Mouse (Mus musculus) forebrain, embryonic 12.5 days (tissue): ENCODE results near the gene Fgfr2. TPM values are rescaled to one million over a fixed set of nuclear protein-coding genes. Genes with fewer than 3 reads are reported as not detected.
"Not testable (repeated sequence)": the region's sequence is repeated elsewhere in the genome, so short reads cannot be mapped to it uniquely, and the experiment has no call there.

Source experiments
- ATAC-seq: fragments of 200-750 bp; cut with Nextera tagmentation; 2 replicates; pipeline ENCODE4 v1.8.0; 2017; ENCODE audit warnings: moderate TSS enrichment; ENCODE audit not compliant: low FRiP score
- H3K27ac ChIP-seq: fragments of 300-500 bp; sonication (generic); 2 replicates; pipeline ENCODE4 v1.5.1; 2016; ENCODE audit warnings: mild to moderate bottlenecking
- H3K27me3 ChIP-seq: fragments of 300-500 bp; sonication (generic); 2 replicates; pipeline ENCODE4 v1.6.1; 2016; ENCODE audit warnings: mild to moderate bottlenecking
- H3K36me3 ChIP-seq: fragments of 300-500 bp; sonication (generic); replicated peaks from 2 replicates; pipeline ENCODE4 v1.6.1; 2016; ENCODE audit warnings: mild to moderate bottlenecking
- H3K4me1 ChIP-seq: fragments of 300-500 bp; sonication (generic); 2 replicates; pipeline ENCODE4 v1.6.1; 2016
- H3K4me2 ChIP-seq: fragments of 300-500 bp; sonication (generic); 2 replicates; pipeline ENCODE4 v1.6.1; 2016; ENCODE audit warnings: mild to moderate bottlenecking, moderate library complexity
- H3K4me3 ChIP-seq: fragments of 300-500 bp; sonication (generic); replicated peaks from 2 replicates; pipeline ENCODE4 v1.5.1; 2016; ENCODE audit warnings: mild to moderate bottlenecking
- H3K9ac ChIP-seq: fragments of 300-500 bp; sonication (generic); 2 replicates; pipeline ENCODE4 v1.6.1; 2016; ENCODE audit warnings: mild to moderate bottlenecking
- H3K9me3 ChIP-seq: fragments of 300-500 bp; sonication (generic); 2 replicates; pipeline ENCODE4 v1.6.1; 2016
- WGBS: fragments of 180-500 bp; shearing (Covaris S2); methylation state at CpG from one replicate; pipeline ENCODE4 v1.1.7; 2016; 5-methylcytosine and 5-hydroxymethylcytosine counted together
- polyA plus RNA-seq: library from polyadenylated mRNA; unstranded; fragments of >200 nt; fragmentation: Nextera tagmentation; extraction: Ambion mirVana; gene quantifications from 2 replicates; pipeline ENCODE4 v1.2.1, GENCODE M21; 2016

Gene Fgfr2
- polyA plus RNA-seq, 1 experiment from 2014 or later, result 89.6 TPM

DNA sequence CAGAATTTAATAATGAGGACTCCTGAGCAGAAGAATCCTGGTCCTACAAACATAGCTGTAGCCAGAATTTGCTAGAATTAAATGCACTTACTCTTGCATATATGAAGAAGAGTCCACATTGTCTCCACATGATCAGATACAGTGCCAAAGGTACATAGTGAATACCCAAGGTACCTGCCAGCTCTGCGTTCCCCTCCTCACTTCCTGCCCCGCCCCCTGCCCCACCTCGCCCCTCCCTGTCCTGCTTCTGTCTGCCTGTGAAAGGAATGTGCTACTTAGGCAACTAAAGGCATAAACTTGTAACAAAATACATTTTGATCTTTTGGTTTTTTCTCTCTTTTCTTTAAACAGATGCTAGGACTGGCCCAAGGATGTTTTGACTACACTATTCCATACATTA lies 1686.1 kb downstream of the Fgfr2 start:
- Histone ChIP-seq H3K9ac (no peak overlapping the region), H3K36me3 (peaks cover 4% of the 10 kb centered on the region; the same call in 1 of the 2 replicates), H3K9me3 (no peaks in the 10 kb centered on the region), H3K27ac (no peak overlapping the region), H3K4me1 (no peaks in the 10 kb centered on the region), H3K4me3 (no peak overlapping the region), H3K27me3 (no peaks in the 10 kb centered on the region), H3K4me2 (no peak overlapping the region)
- no peak for ATAC-seq
- WGBS, result 65% methylated on average over 3 of the region's 3 CpGs

DNA sequence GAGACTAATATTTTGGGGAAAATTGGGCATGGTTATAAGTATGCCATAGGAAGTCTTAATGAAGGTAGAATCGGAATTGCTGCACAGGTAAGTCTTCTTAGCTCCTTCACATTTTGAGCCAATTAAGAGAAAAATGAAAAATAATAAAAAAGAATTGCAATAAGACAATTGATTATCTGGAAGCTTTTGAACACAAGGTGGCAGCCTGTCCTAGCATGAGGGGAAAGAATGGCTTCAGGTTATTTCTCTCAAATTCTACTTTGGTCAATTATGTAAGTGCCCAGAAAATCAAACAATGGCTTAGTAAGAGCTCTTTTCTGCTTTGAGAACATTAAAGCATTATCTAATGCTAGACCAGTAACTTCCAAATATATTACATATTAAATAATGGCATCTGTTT lies 1688.9 kb downstream of the Fgfr2 start:
- H3K9me3 ChIP-seq, result no peaks in the 10 kb centered on the region
- peaks cover 11% of the 10 kb centered on the region; the same call in 1 of the 2 replicates for H3K36me3 ChIP-seq
- H3K9ac ChIP-seq, result no peak overlapping the region
- H3K4me2 ChIP-seq, result no peak overlapping the region
- no peak overlapping the region for H3K27ac ChIP-seq
- H3K4me3 ChIP-seq, result no peak overlapping the region
- no peak for ATAC-seq
- 73% methylated on average over 1 of the region's 1 CpGs for WGBS
- no peaks in the 10 kb centered on the region for H3K27me3 ChIP-seq
- H3K4me1 ChIP-seq, result no peaks in the 10 kb centered on the region

DNA sequence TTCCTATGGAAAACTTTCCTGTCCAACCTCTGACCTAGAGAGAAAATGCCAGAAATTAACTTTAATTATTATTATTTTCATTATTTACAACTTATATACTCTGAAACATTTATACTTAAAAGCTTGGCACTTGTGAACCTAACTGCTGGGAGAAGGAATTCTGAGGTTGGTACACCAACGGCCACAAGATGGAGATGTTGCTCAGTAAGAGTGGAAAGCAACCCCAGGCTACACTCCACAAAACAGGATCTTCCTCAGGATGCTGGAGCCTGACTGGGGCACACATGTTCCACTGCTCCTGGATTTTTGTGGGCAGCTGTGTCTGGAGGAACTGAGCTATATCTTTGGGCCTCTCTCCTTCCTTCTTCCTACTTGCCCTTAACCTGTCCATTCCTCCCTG lies 1690.9 kb downstream of the Fgfr2 start:
- Histone ChIP-seq H3K36me3 (peaks cover 11% of the 10 kb centered on the region), H3K9ac (no peak overlapping the region), H3K4me2 (no peak overlapping the region), H3K4me1 (no peaks in the 10 kb centered on the region), H3K27me3 (no peaks in the 10 kb centered on the region), H3K27ac (no peak overlapping the region), H3K4me3 (no peak overlapping the region), H3K9me3 (no peaks in the 10 kb centered on the region)
- WGBS, result 7% methylated on average over 1 of the region's 1 CpGs
- no peak for ATAC-seq

DNA sequence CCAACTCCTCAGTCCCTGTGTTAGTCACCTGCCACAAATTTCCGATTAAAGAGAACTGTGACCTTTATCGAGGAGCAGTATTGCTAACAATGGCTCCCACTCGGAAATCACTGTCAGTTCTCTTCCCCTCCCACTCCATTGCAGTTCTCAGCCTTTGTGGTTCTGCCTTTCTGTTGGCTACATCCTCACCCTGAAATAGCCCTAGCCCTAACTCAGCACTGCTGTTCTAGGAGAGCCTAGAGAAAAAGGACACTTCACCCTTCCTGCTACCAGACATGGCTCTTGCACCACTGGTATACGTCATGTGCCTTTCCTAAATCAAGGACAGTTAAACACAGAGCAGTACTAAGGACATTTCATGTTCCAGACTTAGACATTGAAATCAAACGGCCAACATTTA lies 1695.8 kb downstream of the Fgfr2 start:
- H3K4me3 ChIP-seq, result no peak overlapping the region
- no peak for ATAC-seq
- no peaks in the 10 kb centered on the region for H3K4me1 ChIP-seq
- no peaks in the 10 kb centered on the region for H3K27me3 ChIP-seq
- no peak overlapping the region for H3K27ac ChIP-seq
- H3K36me3 ChIP-seq, result peaks cover 7% of the 10 kb centered on the region
- no peak overlapping the region for H3K4me2 ChIP-seq
- 87% methylated on average over 5 of the region's 5 CpGs for WGBS
- H3K9ac ChIP-seq, result no peak overlapping the region
- H3K9me3 ChIP-seq, result no peaks in the 10 kb centered on the region

DNA sequence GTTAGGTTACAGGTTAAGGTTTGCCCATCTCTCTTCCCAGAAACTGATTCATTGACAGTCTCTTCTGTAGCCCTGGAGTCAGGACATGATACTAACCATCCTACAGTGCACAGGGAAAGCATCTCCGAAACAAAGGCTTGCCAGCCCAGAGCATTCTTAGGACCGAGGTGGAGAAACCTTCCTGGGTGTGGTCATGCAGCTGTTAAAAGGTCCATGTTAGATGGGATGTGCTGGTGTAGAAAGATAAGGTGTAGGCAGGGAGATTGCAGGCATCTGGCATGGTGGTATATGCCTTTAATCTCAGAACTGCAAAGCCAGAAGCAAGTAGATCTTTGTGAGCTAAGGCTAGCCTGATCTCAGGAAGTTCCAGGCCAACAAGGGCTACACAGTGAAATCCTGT lies 1698.2 kb downstream of the Fgfr2 start:
- WGBS, result 88% methylated on average over 2 of the region's 2 CpGs
- H3K27ac ChIP-seq, result no peak overlapping the region

DNA sequence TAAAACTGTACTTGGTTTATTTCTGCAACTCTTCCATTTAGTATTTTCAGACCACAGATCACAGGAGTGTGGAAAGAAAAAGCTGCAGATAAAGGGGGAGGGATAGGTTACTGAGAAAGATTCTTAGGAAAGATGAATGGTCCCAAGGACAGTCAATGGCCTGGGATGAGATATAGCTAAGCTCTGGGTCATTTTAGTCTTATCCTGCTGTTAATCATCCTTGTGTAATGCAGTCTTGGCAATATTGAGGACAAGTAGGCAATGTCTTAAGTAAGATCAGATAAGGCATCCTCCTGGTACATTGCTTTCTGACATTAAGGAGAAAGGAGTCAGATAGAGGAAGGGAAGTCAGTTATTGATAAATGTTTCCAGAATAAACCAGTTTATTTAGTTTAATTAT lies 1705.5 kb downstream of the Fgfr2 start:
- ATAC-seq, result no peak
- Histone ChIP-seq H3K27me3 (no peaks in the 10 kb centered on the region), H3K9me3 (no peaks in the 10 kb centered on the region), H3K4me3 (no peak overlapping the region), H3K9ac (no peak overlapping the region), H3K4me1 (no peaks in the 10 kb centered on the region), H3K27ac (no peak overlapping the region), H3K4me2 (no peak overlapping the region), H3K36me3 (no peaks in the 10 kb centered on the region)

More for the DNA sequence above, 1698.2 kb downstream of the Fgfr2 start:
- Histone ChIP-seq H3K27me3 (no peaks in the 10 kb centered on the region), H3K36me3 (no peaks in the 10 kb centered on the region; the same call in none of the 2 replicates), H3K4me3 (no peak overlapping the region), H3K4me1 (no peaks in the 10 kb centered on the region), H3K9me3 (no peaks in the 10 kb centered on the region), H3K9ac (no peak overlapping the region), H3K4me2 (no peak overlapping the region)
- no peak for ATAC-seq

DNA sequence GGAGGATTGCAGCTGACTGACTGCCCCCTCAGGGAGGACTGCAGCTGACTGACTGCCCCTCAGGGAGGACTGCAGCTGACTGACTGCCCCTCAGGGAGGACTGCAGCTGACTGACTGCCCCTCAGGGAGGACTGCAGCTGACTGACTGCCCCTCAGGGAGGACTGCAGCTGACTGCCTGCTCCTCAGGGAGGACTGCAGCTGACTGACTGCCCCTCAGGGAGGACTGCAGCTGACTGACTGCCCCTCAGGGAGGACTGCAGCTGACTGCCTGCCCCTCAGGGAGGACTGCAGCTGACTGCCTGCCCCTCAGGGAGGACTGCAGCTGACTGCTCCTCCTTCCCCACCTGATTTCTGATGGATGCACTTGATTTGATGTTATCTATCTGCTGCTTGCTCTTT lies 1706.4 kb downstream of the Fgfr2 start:
- H3K9me3 ChIP-seq, H3K4me2 ChIP-seq, H3K27ac ChIP-seq, H3K36me3 ChIP-seq, ATAC-seq, H3K4me3 ChIP-seq, H3K27me3 ChIP-seq, H3K4me1 ChIP-seq, H3K9ac ChIP-seq: not testable (repeated sequence)

DNA sequence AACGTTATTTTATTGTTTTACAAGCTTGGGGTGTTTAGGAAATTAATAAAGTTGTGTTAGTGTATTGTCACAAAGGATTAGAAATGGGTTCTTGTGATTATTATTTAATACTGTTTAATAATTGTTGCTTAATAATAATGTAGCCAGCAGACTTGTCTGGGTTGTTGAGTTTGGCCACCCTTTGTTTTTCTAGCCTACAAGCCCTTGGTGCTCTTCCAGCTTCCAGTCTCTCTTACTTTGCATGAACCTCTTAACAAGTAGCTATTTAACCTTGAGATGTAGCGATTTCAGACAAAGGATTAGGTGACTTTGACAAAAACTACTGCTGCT lies 1711.2 kb downstream of the Fgfr2 start:
- no peak for ATAC-seq
- no peak overlapping the region for H3K4me3 ChIP-seq
- no peaks in the 10 kb centered on the region; the same call in 1 of the 2 replicates for H3K36me3 ChIP-seq
- H3K4me1 ChIP-seq, result peaks cover 20% of the 10 kb centered on the region
- no peak overlapping the region for H3K27ac ChIP-seq
- 83% methylated on average over 2 of the region's 2 CpGs for WGBS
- no peaks in the 10 kb centered on the region for H3K27me3 ChIP-seq
- no peaks in the 10 kb centered on the region for H3K9me3 ChIP-seq
- H3K4me2 ChIP-seq, result no peak overlapping the region
- no peak overlapping the region for H3K9ac ChIP-seq

DNA sequence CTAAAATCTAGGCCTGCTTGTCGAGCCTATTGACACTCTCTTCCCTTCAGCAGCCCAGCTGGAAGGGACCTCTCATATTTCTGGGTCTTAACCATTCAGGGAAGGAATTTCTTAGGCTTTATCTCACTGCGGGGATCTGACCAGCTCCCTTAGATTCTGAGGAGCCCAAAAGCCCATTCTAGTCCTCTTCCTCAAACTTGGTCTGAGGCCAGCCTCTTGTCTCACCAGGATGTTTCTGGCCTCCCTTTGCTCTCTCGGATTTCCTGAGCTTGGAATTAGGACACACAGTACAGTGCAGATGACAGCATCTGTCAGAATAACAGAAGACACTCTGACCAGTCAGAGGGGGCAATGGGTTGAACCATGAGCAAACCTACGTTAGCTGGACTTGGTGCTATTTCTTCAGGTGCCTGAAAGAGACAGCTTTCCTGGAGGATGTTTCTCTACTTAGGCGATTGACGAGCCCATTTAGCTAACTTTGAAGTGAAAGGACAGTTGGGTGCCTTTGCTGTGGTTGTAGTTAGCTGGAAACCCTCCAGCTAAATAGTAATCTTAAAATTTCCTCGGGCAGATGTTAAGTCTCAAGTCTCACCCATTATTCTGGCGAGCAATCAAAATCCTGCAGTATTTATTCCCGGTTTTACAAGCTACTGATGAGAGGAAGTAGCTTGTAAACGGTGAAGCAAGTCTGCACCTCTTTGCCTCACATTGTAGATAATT lies 1711.8 kb downstream of the Fgfr2 start:
- peak overlapping the region; percentile 65 for H3K4me2 ChIP-seq
- ATAC-seq, result no peak
- H3K9ac ChIP-seq, result peak overlapping the region; percentile 62
- WGBS, result 68% methylated on average over 10 of the region's 10 CpGs
- no peak overlapping the region for H3K27ac ChIP-seq
- no peaks in the 10 kb centered on the region for H3K27me3 ChIP-seq
- no peaks in the 10 kb centered on the region; the same call in 1 of the 2 replicates for H3K36me3 ChIP-seq
- no peaks in the 10 kb centered on the region for H3K9me3 ChIP-seq
- peaks cover 20% of the 10 kb centered on the region for H3K4me1 ChIP-seq
- H3K4me3 ChIP-seq, result peak overlapping the region; percentile 79

DNA sequence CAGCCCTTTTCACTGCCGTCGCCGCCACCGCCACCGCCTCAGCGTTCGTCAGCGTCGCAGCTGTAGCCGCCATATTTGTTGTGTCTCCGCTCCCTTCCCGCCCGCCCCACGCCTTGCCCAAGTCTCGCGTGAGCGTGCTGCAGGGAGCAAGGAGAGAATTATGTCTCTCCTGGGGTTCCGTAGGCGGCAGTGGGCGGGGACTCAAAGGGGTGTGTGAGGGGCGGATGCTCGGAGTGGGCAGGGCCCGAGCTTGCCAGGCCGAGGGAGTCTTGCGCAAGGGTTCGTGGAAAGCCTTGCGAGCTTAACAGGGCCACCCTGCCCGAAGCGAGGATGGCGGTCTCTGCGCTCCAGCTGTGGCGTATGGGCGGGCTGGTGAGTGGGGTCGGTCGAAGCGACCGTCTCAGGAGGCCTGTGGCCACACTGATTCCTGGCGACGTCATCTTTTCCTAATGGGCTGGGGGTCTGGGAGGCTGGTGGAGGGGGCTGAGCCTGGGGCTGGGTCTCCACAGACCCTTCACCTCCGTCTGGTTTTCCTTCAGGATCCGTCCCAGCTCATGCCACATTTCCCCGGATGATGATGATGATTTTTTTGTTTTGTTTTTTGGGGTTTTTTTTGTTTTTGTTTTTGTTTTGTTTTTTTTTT lies 1712.6 kb downstream of the Fgfr2 start, which contains the start of the genes Ikzf5 and Acadsb:
Gene Ikzf5 (minus strand): TSS at position 106 of the 643 bp plus-strand sequence.
Gene Acadsb (plus strand): TSS at position 186 of the 643 bp plus-strand sequence.
- peaks cover 20% of the 10 kb centered on the region for H3K4me1 ChIP-seq
- ATAC-seq, result peak; percentile 99
- peak within 1 kb of the TSS; percentile 79 for H3K4me3 ChIP-seq
- peak within 1 kb of the TSS; percentile 74 for H3K27ac ChIP-seq
- H3K36me3 ChIP-seq, result no peaks in the 10 kb centered on the region; the same call in 1 of the 2 replicates
- H3K9me3 ChIP-seq, result no peaks in the 10 kb centered on the region
- no peaks in the 10 kb centered on the region for H3K27me3 ChIP-seq
- H3K4me2 ChIP-seq, result peak within 1 kb of the TSS; percentile 65
- peak within 1 kb of the TSS; percentile 93 for H3K9ac ChIP-seq
- WGBS, result under 1% methylated on average over 42 of the region's 42 CpGs

DNA sequence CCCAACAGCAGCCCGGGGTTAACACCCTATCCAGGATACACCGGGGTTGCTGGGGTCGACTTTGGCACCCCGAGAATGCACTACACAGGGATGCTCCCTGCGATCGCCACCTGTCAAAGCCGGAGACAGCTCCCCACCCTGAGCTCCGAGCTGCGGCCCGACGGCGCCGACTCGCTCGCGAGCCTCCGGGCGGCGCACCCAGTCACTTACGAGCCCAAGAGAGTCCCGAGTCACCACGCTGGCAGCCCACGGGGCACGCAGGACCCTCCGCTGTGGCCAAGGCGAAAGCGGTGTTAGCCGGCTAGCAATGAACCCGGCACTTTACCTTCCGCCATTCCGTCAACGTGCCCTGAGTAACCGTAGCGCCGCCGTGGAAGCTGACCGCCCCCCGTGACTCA lies 1713.2 kb downstream of the Fgfr2 start:
- peak overlapping the region; percentile 65 for H3K4me2 ChIP-seq
- peak overlapping the region; percentile 74; the same call in 1 of the 2 replicates for H3K27ac ChIP-seq
- no peaks in the 10 kb centered on the region for H3K9me3 ChIP-seq
- peak; percentile 67 for ATAC-seq
- H3K9ac ChIP-seq, result peak overlapping the region; percentile 93
- no peaks in the 10 kb centered on the region; the same call in 1 of the 2 replicates for H3K36me3 ChIP-seq
- peaks cover 20% of the 10 kb centered on the region for H3K4me1 ChIP-seq
- no peaks in the 10 kb centered on the region for H3K27me3 ChIP-seq
- WGBS, result under 1% methylated on average over 38 of the region's 38 CpGs
- H3K4me3 ChIP-seq, result peak overlapping the region; percentile 79

DNA sequence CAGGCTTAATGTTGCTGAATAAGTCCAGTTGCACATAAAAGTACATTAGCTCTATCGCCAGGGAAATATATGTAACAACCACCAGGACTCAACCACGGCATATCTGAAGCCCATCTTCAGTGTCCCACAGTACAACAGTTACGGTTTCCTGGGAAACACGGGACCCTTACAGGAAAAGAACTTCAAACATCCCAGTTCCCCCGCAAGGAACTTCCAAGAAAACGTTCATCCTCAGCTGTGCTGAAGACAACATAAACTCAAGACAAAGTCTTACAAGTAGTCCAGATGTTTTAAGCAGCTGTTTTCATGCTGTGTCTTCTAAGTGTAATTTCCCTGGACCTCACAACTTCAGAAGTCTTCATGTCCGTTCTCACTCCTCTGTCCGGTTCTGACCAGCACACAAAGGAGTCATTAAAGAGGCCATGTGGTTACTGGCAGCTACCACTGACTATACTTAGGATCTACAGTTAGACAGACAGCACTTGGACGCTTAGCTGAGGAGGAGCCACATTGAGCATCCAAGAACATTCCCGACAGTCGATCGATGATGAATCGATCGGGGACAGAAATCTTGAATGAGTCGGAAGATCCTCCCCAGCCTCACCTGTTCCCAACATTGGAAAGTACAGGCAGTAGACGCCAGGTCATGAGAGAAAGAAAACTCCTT lies 1713.7 kb downstream of the Fgfr2 start:
- Histone ChIP-seq H3K27ac (no peak overlapping the region; the same call in 1 of the 2 replicates), H3K9ac (peak overlapping the region; percentile 93), H3K4me2 (peak overlapping the region; percentile 65), H3K4me1 (peaks cover 20% of the 10 kb centered on the region), H3K27me3 (no peaks in the 10 kb centered on the region), H3K4me3 (peak overlapping the region; percentile 79), H3K9me3 (no peaks in the 10 kb centered on the region), H3K36me3 (no peaks in the 10 kb centered on the region; the same call in 1 of the 2 replicates)
- WGBS, result 9% methylated on average over 16 of the region's 16 CpGs
- no peak for ATAC-seq
